Mouse (Mus musculus) midbrain, embryonic 13.5 days (tissue): ENCODE results near the gene Smim4. TPM values are rescaled to one million over a fixed set of nuclear protein-coding genes. Genes with fewer than 3 reads are reported as not detected.

Experiments used
- ATAC-seq: fragments of 200-750 bp; cut with Nextera tagmentation; 2 replicates; pipeline ENCODE4 v1.8.0; 2017; ENCODE audit warnings: mild to moderate bottlenecking, moderate TSS enrichment, moderate library complexity
- H3K27ac ChIP-seq: fragments of 300-500 bp; sonication (generic); 2 replicates; pipeline ENCODE4 v1.5.1; 2015; ENCODE audit warnings: inconsistent platforms, mild to moderate bottlenecking, moderate library complexity
- H3K27me3 ChIP-seq: fragments of 300-500 bp; sonication (generic); 2 replicates; pipeline ENCODE4 v1.6.1; 2015; ENCODE audit warnings: mild to moderate bottlenecking, inconsistent platforms
- H3K36me3 ChIP-seq: fragments of 300-500 bp; sonication (generic); 2 replicates; pipeline ENCODE4 v1.6.1; 2015; ENCODE audit warnings: mild to moderate bottlenecking, inconsistent platforms
- H3K4me1 ChIP-seq: fragments of 300-500 bp; sonication (generic); replicated peaks from 2 replicates; pipeline ENCODE4 v1.6.1; 2015; ENCODE audit warnings: inconsistent platforms
- H3K4me2 ChIP-seq: fragments of 300-500 bp; sonication (generic); replicated peaks from 2 replicates; pipeline ENCODE4 v1.6.1; 2015; ENCODE audit warnings: moderate library complexity, mild to moderate bottlenecking, inconsistent platforms
- H3K4me3 ChIP-seq: fragments of 300-500 bp; sonication (generic); replicated peaks from 2 replicates; pipeline ENCODE4 v1.5.1; 2015; ENCODE audit warnings: mild to moderate bottlenecking, inconsistent platforms
- H3K9ac ChIP-seq: fragments of 300-500 bp; sonication (generic); replicated peaks from 2 replicates; pipeline ENCODE4 v1.6.1; 2015; ENCODE audit warnings: mild to moderate bottlenecking, inconsistent platforms
- H3K9me3 ChIP-seq: fragments of 300-500 bp; sonication (generic); 2 replicates; pipeline ENCODE4 v1.6.1; 2016; ENCODE audit warnings: mild to moderate bottlenecking, inconsistent platforms
- WGBS: fragments of 180-500 bp; shearing (Covaris S2); methylation state at CpG from one replicate; pipeline ENCODE4 v1.1.7; 2015; 5-methylcytosine and 5-hydroxymethylcytosine counted together
- polyA plus RNA-seq: library from polyadenylated mRNA; unstranded; fragments of >200 nt; fragmentation: Nextera tagmentation; extraction: Ambion mirVana; gene quantifications from 2 replicates; pipeline ENCODE4 v1.2.1, GENCODE M21; 2015

Gene Smim4
- polyA plus RNA-seq, 1 experiment from 2014 or later = 75.8 TPM

GRCm38 (mm10) chr14:31087433-31087832, 41.3 kb downstream of the Smim4 start:
- no peak overlapping the region for H3K9ac ChIP-seq
- peaks cover 78% of the 10 kb centered on the region for H3K36me3 ChIP-seq
- no peaks in the 10 kb centered on the region for H3K4me1 ChIP-seq
- H3K27ac ChIP-seq = no peak overlapping the region
- ATAC-seq = no peak
- H3K4me3 ChIP-seq = no peak overlapping the region
- WGBS = 87% methylated on average over 6 of the region's 6 CpGs
- H3K27me3 ChIP-seq = no peaks in the 10 kb centered on the region
- no peak overlapping the region for H3K4me2 ChIP-seq
- no peaks in the 10 kb centered on the region for H3K9me3 ChIP-seq

- no peak overlapping the region for H3K9ac ChIP-seq
- no peaks in the 10 kb centered on the region for H3K27me3 ChIP-seq
- no peaks in the 10 kb centered on the region for H3K9me3 ChIP-seq
- H3K4me2 ChIP-seq = no peak overlapping the region
- no peak overlapping the region for H3K4me3 ChIP-seq
- H3K27ac ChIP-seq = no peak overlapping the region
- H3K36me3 ChIP-seq = peaks cover 64% of the 10 kb centered on the region
- no peaks in the 10 kb centered on the region for H3K4me1 ChIP-seq
- ATAC-seq = no peak
Observed at GRCm38 (mm10) chr14:31081147-31081546, 47.6 kb downstream of the Smim4 start.

GRCm38 (mm10) chr14:31079313-31080028, 49.3 kb downstream of the Smim4 start:
- Histone ChIP-seq H3K9ac (no peak overlapping the region), H3K4me3 (no peak overlapping the region), H3K4me2 (no peak overlapping the region), H3K4me1 (no peaks in the 10 kb centered on the region), H3K27me3 (no peaks in the 10 kb centered on the region), H3K9me3 (no peaks in the 10 kb centered on the region), H3K36me3 (peaks cover 67% of the 10 kb centered on the region), H3K27ac (no peak overlapping the region)
- WGBS = 95% methylated on average over 3 of the region's 3 CpGs
- no peak for ATAC-seq

GRCm38 (mm10) chr14:31078597-31079208, 50.1 kb downstream of the Smim4 start:
- no peak overlapping the region for H3K9ac ChIP-seq
- H3K27me3 ChIP-seq = no peaks in the 10 kb centered on the region
- peaks cover 74% of the 10 kb centered on the region for H3K36me3 ChIP-seq
- H3K27ac ChIP-seq = no peak overlapping the region
- ATAC-seq = no peak
- no peak overlapping the region for H3K4me3 ChIP-seq
- H3K4me1 ChIP-seq = no peaks in the 10 kb centered on the region
- no peak overlapping the region for H3K4me2 ChIP-seq
- no peaks in the 10 kb centered on the region for H3K9me3 ChIP-seq
- WGBS = 90% methylated on average over 3 of the region's 3 CpGs

- no peaks in the 10 kb centered on the region for H3K9me3 ChIP-seq
- no peaks in the 10 kb centered on the region for H3K27me3 ChIP-seq
- no peak for ATAC-seq
- H3K4me2 ChIP-seq = no peak overlapping the region
- H3K36me3 ChIP-seq = peaks cover 69% of the 10 kb centered on the region
- no peaks in the 10 kb centered on the region for H3K4me1 ChIP-seq
- no peak overlapping the region for H3K27ac ChIP-seq
- H3K9ac ChIP-seq = no peak overlapping the region
- H3K4me3 ChIP-seq = no peak overlapping the region
- whole genome bisulfite sequencing = 94% methylated on average over 4 of the region's 4 CpGs
Observed at GRCm38 (mm10) chr14:31069086-31069733, 59.5 kb downstream of the Smim4 start.

- ATAC-seq = no peak
- Histone ChIP-seq H3K36me3 (peaks cover 73% of the 10 kb centered on the region), H3K9ac (no peak overlapping the region), H3K4me2 (no peak overlapping the region), H3K4me3 (no peak overlapping the region), H3K27me3 (no peaks in the 10 kb centered on the region), H3K27ac (no peak overlapping the region), H3K9me3 (no peaks in the 10 kb centered on the region), H3K4me1 (no peaks in the 10 kb centered on the region)
- WGBS = 83% methylated on average over 1 of the region's 1 CpGs
Observed at GRCm38 (mm10) chr14:31062277-31062676, 66.5 kb downstream of the Smim4 start.

GRCm38 (mm10) chr14:31045817-31046216, 82.9 kb downstream of the Smim4 start:
- Histone ChIP-seq H3K36me3 (peaks cover 72% of the 10 kb centered on the region), H3K4me3 (no peak overlapping the region), H3K4me2 (no peak overlapping the region), H3K27me3 (no peaks in the 10 kb centered on the region), H3K9ac (no peak overlapping the region), H3K27ac (no peak overlapping the region), H3K4me1 (no peaks in the 10 kb centered on the region), H3K9me3 (no peaks in the 10 kb centered on the region)
- WGBS = 96% methylated on average over 1 of the region's 1 CpGs
- no peak for ATAC-seq

- Histone ChIP-seq H3K36me3 (peaks cover 69% of the 10 kb centered on the region), H3K4me3 (no peak overlapping the region), H3K4me1 (no peaks in the 10 kb centered on the region), H3K27ac (no peak overlapping the region), H3K27me3 (no peaks in the 10 kb centered on the region), H3K4me2 (no peak overlapping the region), H3K9me3 (no peaks in the 10 kb centered on the region), H3K9ac (no peak overlapping the region)
- 96% methylated on average over 5 of the region's 5 CpGs for WGBS
- no peak for ATAC-seq
Observed at GRCm38 (mm10) chr14:31045296-31045695, 83.5 kb downstream of the Smim4 start.

Other genes with a start within 250 kb of the Smim4 start
- gene Mustn1, start 249.8 kb downstream of the Smim4 start, polyA plus RNA-seq = 0.67 and 0.70 TPM in 2 replicates
- not detected in 2 replicates for gene Itih4, start 242.5 kb downstream of the Smim4 start, polyA plus RNA-seq
- 0.21 and 0.42 TPM in 2 replicates for gene Itih3, start 205.2 kb downstream of the Smim4 start, polyA plus RNA-seq
- gene Itih1, start 185.7 kb downstream of the Smim4 start, polyA plus RNA-seq = not detected in 2 replicates
- 20.0 and 20.3 TPM in 2 replicates for gene Nek4, start 177.6 kb downstream of the Smim4 start, polyA plus RNA-seq
- 58.5 and 60.1 TPM in 2 replicates for gene Glt8d1, start 127.6 kb downstream of the Smim4 start, polyA plus RNA-seq
- gene Spcs1, start 127.3 kb downstream of the Smim4 start, polyA plus RNA-seq = 293 and 296 TPM in 2 replicates
- 175 and 181 TPM in 2 replicates for gene Pbrm1, start 109.8 kb downstream of the Smim4 start, polyA plus RNA-seq
- 54.6 and 57.1 TPM in 2 replicates for gene Gnl3, start 109.8 kb downstream of the Smim4 start, polyA plus RNA-seq
- gene Nt5dc2, start 2.1 kb upstream of the Smim4 start, polyA plus RNA-seq = 280 and 317 TPM in 2 replicates
- 19.8 and 23.2 TPM in 2 replicates for gene Stab1, start 39.7 kb upstream of the Smim4 start, polyA plus RNA-seq
- 1.1 and 1.9 TPM in 2 replicates for gene Tnnc1, start 79.4 kb upstream of the Smim4 start, polyA plus RNA-seq
- gene Nisch, start 88.0 kb upstream of the Smim4 start, polyA plus RNA-seq = 354 and 385 TPM in 2 replicates
- 0.76 and 0.83 TPM in 2 replicates for gene Sema3g, start 88.9 kb upstream of the Smim4 start, polyA plus RNA-seq
- 12.7 and 13.2 TPM in 2 replicates for gene Phf7, start 122.4 kb upstream of the Smim4 start, polyA plus RNA-seq
- gene Bap1, start 122.5 kb upstream of the Smim4 start, polyA plus RNA-seq = 127 and 133 TPM in 2 replicates
- 5.0 and 5.3 TPM in 2 replicates for gene Dnah1, start 194.9 kb upstream of the Smim4 start, polyA plus RNA-seq
- 66.3 and 69.7 TPM in 2 replicates for gene Capn7, start 207.7 kb upstream of the Smim4 start, polyA plus RNA-seq